Mouse (Mus musculus) bone marrow, adult 2 months (tissue): ENCODE data around the gene Rps18. TPM values are rescaled to one million over a fixed set of nuclear protein-coding genes. Genes with fewer than 3 reads are reported as not detected.

Experiments
- H3K27ac ChIP-seq: fragments of 200-500 bp; 2 replicates; pipeline ENCODE4 v1.5.1; 2012; ENCODE audit warnings: low read depth, mild to moderate bottlenecking, control low read depth, inconsistent platforms, low read length; ENCODE audit not compliant: control insufficient read depth, poor library complexity, insufficient read depth
- H3K4me1 ChIP-seq: fragments of 200-500 bp; 2 replicates; pipeline ENCODE4 v1.6.1; 2011; ENCODE audit warnings: low read length; ENCODE audit not compliant: control insufficient read depth, insufficient read depth
- H3K4me3 ChIP-seq: fragments of 200-500 bp; replicated peaks from 2 replicates; pipeline ENCODE3; 2011; ENCODE audit warnings: mild to moderate bottlenecking, low read depth, low read length, control low read depth; ENCODE audit not compliant: control insufficient read depth
- CTCF ChIP-seq: fragments of 200-500 bp; IDR thresholded peaks from 2 replicates; pipeline ENCODE4 v1.5.1; 2011; ENCODE audit warnings: low read length, control low read depth; ENCODE audit not compliant: control insufficient read depth, insufficient read depth
- POLR2A ChIP-seq: fragments of 200-500 bp; IDR thresholded peaks from 2 replicates; pipeline ENCODE4 v1.6.1; 2011; ENCODE audit warnings: low read depth, mild to moderate bottlenecking, control low read depth, low read length, borderline replicate concordance; ENCODE audit not compliant: control insufficient read depth
- WGBS: fragments of 180-500 bp; shearing (Covaris S2); methylation state at CpG from one replicate; pipeline ENCODE4 v1.1.7; 2018; 5-methylcytosine and 5-hydroxymethylcytosine counted together
- polyA plus RNA-seq: library from polyadenylated mRNA; stranded (reverse); fragments of >200 nt; gene quantifications from 2 replicates; pipeline ENCODE4 v1.2.4, GENCODE M21; 2011; ENCODE audit warnings: low replicate concordance; ENCODE audit not compliant: missing spikeins, insufficient read depth, insufficient read length

The Rps18 gene
- polyA plus RNA-seq, 1 experiment = 1,335 TPM

DNA sequence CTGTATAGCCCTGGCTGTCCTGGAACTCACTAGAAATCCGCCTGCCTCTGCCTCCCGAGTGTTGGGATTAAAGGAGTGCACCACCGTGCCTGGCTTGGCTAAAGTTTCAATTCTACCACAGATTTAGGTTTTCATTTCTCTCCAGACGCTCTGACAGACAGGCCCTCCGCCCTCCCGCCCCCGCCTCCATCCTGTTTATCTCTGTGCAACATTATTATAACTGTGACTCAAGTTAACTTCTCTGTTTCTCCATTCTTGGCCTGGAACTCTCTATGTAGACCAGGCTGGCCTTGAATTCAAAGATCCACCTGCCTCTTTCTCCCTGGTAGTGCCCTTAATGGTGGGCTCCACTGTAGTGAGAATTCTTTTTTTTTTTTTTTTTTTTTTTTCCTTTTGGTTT, 53.3 kb downstream of the Rps18 start:
- Histone ChIP-seq H3K27ac (no peak overlapping the region), H3K4me3 (no peak overlapping the region), H3K4me1 (peaks cover 6% of the 10 kb centered on the region)
- TF ChIP-seq POLR2A (no peak), CTCF (no peak)
- WGBS = 12% methylated on average over 7 of the region's 7 CpGs

DNA sequence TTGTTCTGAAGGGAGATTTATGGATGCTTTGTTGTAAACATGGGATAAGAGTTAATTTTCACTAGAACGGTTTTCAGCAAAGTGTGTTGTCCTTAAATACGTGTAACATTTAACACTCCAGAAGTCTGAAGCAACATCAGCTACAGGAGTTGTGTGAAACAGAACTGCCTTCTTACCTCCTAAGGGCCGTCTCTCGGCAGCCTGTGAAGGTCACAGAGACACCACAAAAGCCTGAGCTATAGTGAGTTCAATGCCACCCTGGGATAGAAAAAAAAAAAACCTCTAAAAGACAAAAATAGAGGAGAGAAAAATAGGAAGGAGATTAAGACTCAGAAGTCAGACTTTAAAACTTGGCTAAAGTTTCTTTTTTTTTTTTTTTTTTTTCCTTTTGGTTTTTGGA, 53.7 kb downstream of the Rps18 start:
- Histone ChIP-seq H3K4me1 (peaks cover 6% of the 10 kb centered on the region), H3K27ac (no peak overlapping the region), H3K4me3 (no peak overlapping the region)
- WGBS = 53% methylated on average over 4 of the region's 4 CpGs
- TF ChIP-seq POLR2A = no peak
- TF ChIP-seq CTCF = no peak

Other genes with a start within 250 kb of the Rps18 start
- gene March2, start 237.3 kb downstream of the Rps18 start, polyA plus RNA-seq = 227 and 290 TPM in 2 replicates
- gene Rab11b, start 195.5 kb downstream of the Rps18 start, polyA plus RNA-seq = 45.8 and 57.6 TPM in 2 replicates
- gene Angptl4, start 174.2 kb downstream of the Rps18 start, polyA plus RNA-seq = 3.4 and 7.4 TPM in 2 replicates
- 23.0 and 52.7 TPM in 2 replicates for gene Kank3, start 145.5 kb downstream of the Rps18 start, polyA plus RNA-seq
- 900 and 1,879 TPM in 2 replicates for gene Rps28, start 131.4 kb downstream of the Rps18 start, polyA plus RNA-seq
- gene Ndufa7, start 131.4 kb downstream of the Rps18 start, polyA plus RNA-seq = 68.0 and 157 TPM in 2 replicates
- 2.8 and 4.6 TPM in 2 replicates for gene Cd320, start 112.9 kb downstream of the Rps18 start, polyA plus RNA-seq
- not detected in 2 replicates for gene Gm7029, start 82.2 kb downstream of the Rps18 start, polyA plus RNA-seq
- gene Kifc1, start 65.3 kb downstream of the Rps18 start, polyA plus RNA-seq = 358 and 477 TPM in 2 replicates
- gene Platr17, start 50.9 kb downstream of the Rps18 start, polyA plus RNA-seq = 1.2 and 1.9 TPM in 2 replicates
- 26.4 and 42.3 TPM in 2 replicates for gene Daxx, start 46.6 kb downstream of the Rps18 start, polyA plus RNA-seq
- gene Tapbp, start 40.1 kb downstream of the Rps18 start, polyA plus RNA-seq = 75.8 and 87.3 TPM in 2 replicates
- 21.2 and 26.3 TPM in 2 replicates for gene Zbtb22, start 40.1 kb downstream of the Rps18 start, polyA plus RNA-seq
- gene Rgl2, start 26.5 kb downstream of the Rps18 start, polyA plus RNA-seq = 91.8 and 173 TPM in 2 replicates
- 75.9 and 89.6 TPM in 2 replicates for gene Pfdn6, start 15.7 kb downstream of the Rps18 start, polyA plus RNA-seq
- 20.4 and 21.4 TPM in 2 replicates for gene Wdr46, start 15.3 kb downstream of the Rps18 start, polyA plus RNA-seq
- gene B3galt4, start 4.5 kb downstream of the Rps18 start, polyA plus RNA-seq = 1.9 and 4.1 TPM in 2 replicates
- 13.7 and 23.1 TPM in 2 replicates for gene Vps52, start 189 bp downstream of the Rps18 start, polyA plus RNA-seq
- 698 and 1,240 TPM in 2 replicates for gene H2-K1, start 44.3 kb upstream of the Rps18 start, polyA plus RNA-seq
- 9.0 and 35.7 TPM in 2 replicates for gene Ring1, start 68.7 kb upstream of the Rps18 start, polyA plus RNA-seq
- gene H2-Ke6, start 72.1 kb upstream of the Rps18 start, polyA plus RNA-seq = 120 and 165 TPM in 2 replicates
- 51.4 and 84.6 TPM in 2 replicates for gene Slc39a7, start 75.7 kb upstream of the Rps18 start, polyA plus RNA-seq
- gene Rxrb, start 75.8 kb upstream of the Rps18 start, polyA plus RNA-seq = 36.0 and 70.9 TPM in 2 replicates
- gene Col11a2, start 83.4 kb upstream of the Rps18 start, polyA plus RNA-seq = 10.7 and 12.6 TPM in 2 replicates
- gene H2-Oa, start 136.3 kb upstream of the Rps18 start, polyA plus RNA-seq = 3.9 and 6.3 TPM in 2 replicates
- 14.2 and 38.5 TPM in 2 replicates for gene H2-DMa, start 163.5 kb upstream of the Rps18 start, polyA plus RNA-seq
- gene Brd2, start 166.6 kb upstream of the Rps18 start, polyA plus RNA-seq = 118 and 172 TPM in 2 replicates
- 24.3 and 38.9 TPM in 2 replicates for gene H2-DMb2, start 187.3 kb upstream of the Rps18 start, polyA plus RNA-seq
- gene H2-DMb1, start 197.1 kb upstream of the Rps18 start, polyA plus RNA-seq = 42.1 and 59.8 TPM in 2 replicates
- gene Tap1, start 231.6 kb upstream of the Rps18 start, polyA plus RNA-seq = 34.1 and 55.9 TPM in 2 replicates
- gene Psmb9, start 231.8 kb upstream of the Rps18 start, polyA plus RNA-seq = 111 and 156 TPM in 2 replicates
- gene Psmb8, start 241.7 kb upstream of the Rps18 start, polyA plus RNA-seq = 35.3 and 68.8 TPM in 2 replicates
- gene Tap2, start 247.5 kb upstream of the Rps18 start, polyA plus RNA-seq = 50.7 and 54.8 TPM in 2 replicates